Mouse (Mus musculus): ENCODE results near the gene Map3k12.

Gene Map3k12

GRCm38 (mm10) chr15:102503447-102503846 lies 13.4 kb downstream of the Map3k12 start, which contains the start of gene Gm10337:
TSS of gene Gm10337 (plus strand) at chr15:102503722.
- no peak for DNase-seq (ENCODE audit: low spot score in 2 of 2)

- no peak for DNase-seq (ENCODE audit: low spot score in 2 of 2)
Measured at GRCm38 (mm10) chr15:102502254-102502840, 14.5 kb downstream of the Map3k12 start.

GRCm38 (mm10) chr15:102501084-102501814 lies 15.6 kb downstream of the Map3k12 start:
- DNase-seq (ENCODE audit: low spot score in 2 of 2), result no peak

- no peak for DNase-seq (ENCODE audit: low spot score in 2 of 2)
Measured at GRCm38 (mm10) chr15:102500479-102500878, 16.4 kb downstream of the Map3k12 start.

- no peak for DNase-seq (ENCODE audit: low spot score in 2 of 2)
Measured at GRCm38 (mm10) chr15:102499851-102500250, 17.0 kb downstream of the Map3k12 start.

GRCm38 (mm10) chr15:102499370-102499769 lies 17.5 kb downstream of the Map3k12 start:
- DNase-seq (ENCODE audit: low spot score in 2 of 2), result no peak

- no peak for DNase-seq (ENCODE audit: low spot score in 2 of 2)
Measured at GRCm38 (mm10) chr15:102498322-102498721, 18.5 kb downstream of the Map3k12 start.

GRCm38 (mm10) chr15:102487664-102488063 lies 29.2 kb downstream of the Map3k12 start:
- no peak for DNase-seq (ENCODE audit: low spot score in 2 of 2)

GRCm38 (mm10) chr15:102485853-102486252 lies 31.0 kb downstream of the Map3k12 start:
- DNase-seq (ENCODE audit: low spot score in 2 of 2), result no peak

GRCm38 (mm10) chr15:102483136-102483535 lies 33.7 kb downstream of the Map3k12 start:
- DNase-seq (ENCODE audit: low spot score in 2 of 2), result no peak

GRCm38 (mm10) chr15:102474520-102474919 lies 42.3 kb downstream of the Map3k12 start:
- no peak for DNase-seq (ENCODE audit: low spot score in 2 of 2)

GRCm38 (mm10) chr15:102473246-102473645 lies 43.6 kb downstream of the Map3k12 start:
- DNase-seq (ENCODE audit: low spot score in 2 of 2), result no peak

GRCm38 (mm10) chr15:102471727-102472126 lies 45.1 kb downstream of the Map3k12 start:
- DNase-seq (ENCODE audit: low spot score in 2 of 2), result no peak

GRCm38 (mm10) chr15:102471295-102471645 lies 45.6 kb downstream of the Map3k12 start:
- no peak for DNase-seq (ENCODE audit: low spot score in 2 of 2)

- DNase-seq (ENCODE audit: low spot score in 2 of 2), result peak; percentile 81 to 84
Measured at GRCm38 (mm10) chr15:102470605-102471294, 46.1 kb downstream of the Map3k12 start.

GRCm38 (mm10) chr15:102470183-102470604 lies 46.7 kb downstream of the Map3k12 start, which contains the start of gene Pcbp2:
TSS of gene Pcbp2 (plus strand) at chr15:102470539.
- peak; percentile 87 to 95 for DNase-seq (ENCODE audit: low spot score in 2 of 2)

GRCm38 (mm10) chr15:102468675-102469370 lies 48.0 kb downstream of the Map3k12 start:
- DNase-seq (ENCODE audit: low spot score in 2 of 2), result no peak

- DNase-seq (ENCODE audit: low spot score in 2 of 2), result no peak
Measured at GRCm38 (mm10) chr15:102463666-102464065, 53.2 kb downstream of the Map3k12 start.

GRCm38 (mm10) chr15:102461430-102462075 lies 55.3 kb downstream of the Map3k12 start:
- DNase-seq (ENCODE audit: low spot score in 2 of 2), result no peak

GRCm38 (mm10) chr15:102460971-102461370 lies 55.9 kb downstream of the Map3k12 start:
- DNase-seq (ENCODE audit: low spot score in 2 of 2), result no peak

GRCm38 (mm10) chr15:102460409-102460808 lies 56.5 kb downstream of the Map3k12 start:
- peak in 1 of 2 experiments; percentile 26 for DNase-seq (ENCODE audit: low spot score in 2 of 2)
